Mouse (Mus musculus) fibroblast of lung, adult 2 months (primary cell): ENCODE results near the gene Hoxa7.

Source experiments
- DNase-seq: peaks from one replicate; pipeline ENCODE4 v3.0.0-alpha.2; 2011; ENCODE audit warnings: low read depth

The Hoxa7 gene

GRCm38 (mm10) chr6:52239625-52240388 lies 18.2 kb upstream of the Hoxa7 start:
- DNase-seq, result no peak

GRCm38 (mm10) chr6:52238976-52239375 lies 17.3 kb upstream of the Hoxa7 start:
- DNase-seq, result no peak

- no peak for DNase-seq
Observed at GRCm38 (mm10) chr6:52238155-52238545, 16.5 kb upstream of the Hoxa7 start.

- DNase-seq, result no peak
Observed at GRCm38 (mm10) chr6:52237346-52238154, 15.9 kb upstream of the Hoxa7 start.

- DNase-seq, result no peak
Observed at GRCm38 (mm10) chr6:52236806-52237205, 15.2 kb upstream of the Hoxa7 start.

GRCm38 (mm10) chr6:52235866-52236265 lies 14.2 kb upstream of the Hoxa7 start:
- DNase-seq, result no peak

GRCm38 (mm10) chr6:52235267-52235666 lies 13.6 kb upstream of the Hoxa7 start:
- DNase-seq, result no peak

- no peak for DNase-seq
Observed at GRCm38 (mm10) chr6:52234428-52235140, 12.9 kb upstream of the Hoxa7 start.

GRCm38 (mm10) chr6:52233546-52234427 lies 12.1 kb upstream of the Hoxa7 start:
- no peak for DNase-seq

- no peak for DNase-seq
Observed at GRCm38 (mm10) chr6:52232984-52233545, 11.4 kb upstream of the Hoxa7 start.

GRCm38 (mm10) chr6:52232568-52232965 lies 10.9 kb upstream of the Hoxa7 start:
- no peak for DNase-seq

GRCm38 (mm10) chr6:52231885-52232567 lies 10.4 kb upstream of the Hoxa7 start:
- DNase-seq, result no peak

- DNase-seq, result no peak
Observed at GRCm38 (mm10) chr6:52230516-52231165, 9.0 kb upstream of the Hoxa7 start, which contains the start of gene Hoxa9. TSS of gene Hoxa9 (minus strand) at chr6:52231089.

GRCm38 (mm10) chr6:52229558-52230416 lies 8.1 kb upstream of the Hoxa7 start:
- DNase-seq, result no peak

GRCm38 (mm10) chr6:52228475-52229465 lies 7.1 kb upstream of the Hoxa7 start:
- DNase-seq, result no peak

- no peak for DNase-seq
Observed at GRCm38 (mm10) chr6:52227470-52228222, 6.0 kb upstream of the Hoxa7 start.
